Mouse (Mus musculus) granulocyte monocyte progenitor cell, adult 5-6 weeks (primary cell): ENCODE measurements at regions not wholly inside any gene's neighbourhood (a gene's known extent, or its start where the extent isn't known, plus 50 kb on each side); places are given as distances from the start of the nearest gene placed in this dataset.

Source experiments
- ATAC-seq: replicated peaks from 2 replicates; pipeline ENCODE4 v1.8.0; 2016; ENCODE audit warnings: mild to moderate bottlenecking, moderate TSS enrichment, inconsistent platforms; ENCODE audit not compliant: poor library complexity, severe bottlenecking

DNA sequence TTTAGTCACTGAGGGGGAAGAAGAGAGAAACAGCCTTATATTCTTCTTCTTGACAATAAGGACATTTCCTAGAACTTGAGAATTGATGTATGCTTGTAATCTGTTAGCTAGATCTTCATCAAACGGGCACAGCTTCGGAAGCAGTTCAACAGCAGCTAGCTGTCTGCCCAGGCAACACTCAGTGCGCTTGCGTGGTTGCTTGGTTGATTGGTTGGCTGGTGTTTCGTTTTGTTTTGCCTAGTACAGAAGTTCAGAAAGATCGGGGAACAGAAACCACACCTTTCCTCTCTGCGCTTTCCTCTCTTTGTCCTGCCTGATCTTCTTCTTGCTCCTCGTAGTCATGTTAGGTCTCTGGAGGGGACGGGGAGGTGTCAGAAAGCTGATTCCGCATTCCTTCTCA lies 212.2 kb upstream of the Pmfbp1 start:
- ATAC-seq: no peak

DNA sequence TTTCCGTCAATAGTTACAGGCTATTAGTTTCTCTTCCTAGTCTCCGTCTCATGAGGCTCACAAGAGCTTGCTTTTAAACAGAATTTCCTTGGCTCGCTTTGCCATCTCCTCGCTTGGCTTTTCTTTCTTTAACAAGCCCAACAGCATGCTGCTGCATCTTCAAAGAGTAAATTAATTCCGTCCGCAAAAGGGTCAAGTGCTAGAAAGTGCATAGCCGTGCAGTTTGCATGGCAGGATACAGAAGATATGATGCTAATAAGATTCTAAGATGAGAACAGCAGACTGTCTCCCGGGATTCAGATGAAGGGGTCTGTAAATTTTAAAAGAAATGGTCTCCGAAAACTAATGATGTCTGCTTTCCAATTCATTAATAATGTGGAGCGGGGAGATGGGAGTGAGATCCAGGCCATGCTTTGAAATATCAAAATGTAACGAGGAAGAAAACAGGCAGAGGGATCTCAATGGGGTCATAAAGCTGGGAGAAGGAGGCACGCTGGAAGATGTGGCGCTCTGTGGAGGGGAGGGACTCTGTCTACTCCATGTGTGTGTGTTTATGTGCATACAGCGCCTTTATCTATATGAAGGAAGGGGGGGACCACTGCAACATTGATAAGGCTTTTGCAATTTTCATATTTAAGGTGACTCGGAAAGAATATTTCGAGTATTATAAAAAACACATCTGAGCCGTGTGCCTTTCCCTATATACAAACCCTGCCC lies 183.0 kb upstream of the Pmfbp1 start:
- ATAC-seq: no peak

DNA sequence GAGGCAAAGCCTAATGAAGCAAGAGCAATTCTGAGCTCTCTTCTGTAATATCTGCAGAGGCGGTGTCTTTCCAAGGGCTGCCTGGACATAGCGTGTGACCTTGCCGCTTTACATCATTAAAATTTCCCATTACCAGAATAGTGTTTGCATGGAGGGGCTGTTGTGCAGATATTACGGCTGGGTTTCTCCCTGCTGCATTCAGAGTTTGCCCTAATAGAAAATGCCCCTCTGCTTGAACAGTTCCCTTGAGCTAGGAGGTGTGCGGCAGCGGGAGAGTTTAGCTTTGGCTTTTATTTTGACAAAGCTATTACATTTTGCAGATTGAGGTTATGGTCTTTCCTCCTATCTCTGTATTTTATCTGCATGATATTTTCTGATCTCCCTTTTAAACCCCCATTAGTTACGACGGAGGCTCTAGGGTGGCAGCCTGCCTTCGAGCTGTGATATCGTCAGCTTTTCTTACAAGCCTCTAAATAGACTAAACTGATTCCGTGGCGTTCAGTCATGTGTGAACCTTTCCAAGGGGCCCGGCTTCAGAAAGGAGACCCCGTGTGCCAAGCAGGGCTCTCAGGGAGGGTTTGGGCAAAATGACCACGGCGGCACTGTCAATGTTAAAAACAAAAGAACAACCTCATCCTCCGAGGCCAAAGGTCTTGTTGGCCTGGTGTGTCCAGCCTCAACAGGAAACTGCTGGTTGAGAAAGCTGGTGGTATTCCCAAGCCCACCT lies 182.2 kb upstream of the Pmfbp1 start:
- ATAC-seq: no peak

DNA sequence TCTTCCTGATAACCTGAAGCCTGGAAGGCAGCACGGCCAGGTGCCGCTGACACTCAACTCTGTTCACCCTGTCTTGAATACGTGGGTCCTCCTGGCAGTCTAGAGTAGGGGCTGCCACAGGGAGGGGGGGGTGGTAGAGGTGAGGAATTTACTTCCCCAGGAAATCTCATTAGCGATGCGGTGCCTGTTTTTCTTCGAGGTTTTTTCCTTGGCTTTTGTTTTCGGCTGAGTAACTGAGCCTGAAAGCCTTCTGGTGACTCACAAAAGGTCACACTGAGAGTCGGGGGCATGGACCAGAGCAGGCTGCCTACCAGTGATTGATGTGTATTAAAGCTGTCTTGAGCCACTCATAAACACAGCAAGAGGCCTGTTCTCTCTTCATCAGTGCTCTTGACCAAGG lies 181.1 kb upstream of the Pmfbp1 start:
- no peak for ATAC-seq

DNA sequence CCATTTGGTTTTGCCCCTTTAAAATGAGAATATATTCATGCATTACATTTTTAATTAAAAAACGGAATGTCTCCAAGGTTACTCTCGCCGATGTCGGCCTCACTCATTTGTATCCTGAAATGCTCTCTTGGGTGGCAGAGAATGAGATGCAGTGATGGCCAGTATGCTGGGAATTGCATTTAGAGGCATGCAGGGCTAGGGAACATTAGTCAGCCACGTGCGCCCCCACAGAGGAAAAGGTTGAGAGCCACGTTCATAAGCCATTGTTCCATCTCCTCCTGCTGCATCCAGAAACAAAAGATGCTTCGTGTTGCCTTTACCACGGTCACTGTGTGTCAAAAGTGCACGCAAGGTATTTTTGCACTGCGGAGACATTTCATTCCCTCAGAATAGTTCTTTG lies 172.9 kb upstream of the Pmfbp1 start:
- no peak for ATAC-seq

DNA sequence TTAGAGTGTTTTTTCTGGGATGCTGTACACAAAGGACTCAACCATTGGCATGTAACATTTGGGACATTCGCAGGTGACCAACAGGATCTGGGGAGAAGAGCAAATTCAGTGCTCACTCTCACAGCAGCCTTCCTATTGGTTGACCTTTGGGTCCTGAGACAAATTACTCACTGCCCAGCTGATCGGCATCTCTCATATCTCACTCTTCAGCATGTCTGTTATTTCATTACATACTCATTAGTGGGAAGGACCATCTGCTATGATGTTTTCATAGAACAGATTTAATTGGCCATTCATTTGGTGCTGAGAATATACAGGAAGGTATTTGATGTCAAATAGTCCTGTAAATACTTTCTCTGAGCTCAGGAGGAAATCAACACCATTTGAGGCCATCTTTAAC lies 170.5 kb upstream of the Pmfbp1 start:
- ATAC-seq: no peak

DNA sequence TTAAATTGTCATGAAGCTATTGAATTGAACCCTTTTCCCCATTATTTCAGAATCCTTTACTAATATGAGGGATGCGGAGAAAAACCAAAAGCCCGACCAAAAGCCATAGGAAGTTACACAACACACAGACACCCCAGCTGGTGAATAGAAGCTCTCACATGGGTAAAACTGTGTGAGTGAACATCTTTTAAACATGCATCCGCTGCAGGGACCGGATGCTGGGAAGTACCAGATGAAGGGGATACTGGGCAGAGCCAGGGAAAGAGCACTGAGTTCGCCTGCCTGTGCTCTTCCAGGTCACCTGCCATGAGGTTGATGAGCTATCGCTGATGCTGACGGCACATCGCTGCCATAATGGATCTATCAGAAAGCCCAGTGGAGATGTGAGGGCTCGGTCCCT lies 169.6 kb upstream of the Pmfbp1 start:
- no peak for ATAC-seq

DNA sequence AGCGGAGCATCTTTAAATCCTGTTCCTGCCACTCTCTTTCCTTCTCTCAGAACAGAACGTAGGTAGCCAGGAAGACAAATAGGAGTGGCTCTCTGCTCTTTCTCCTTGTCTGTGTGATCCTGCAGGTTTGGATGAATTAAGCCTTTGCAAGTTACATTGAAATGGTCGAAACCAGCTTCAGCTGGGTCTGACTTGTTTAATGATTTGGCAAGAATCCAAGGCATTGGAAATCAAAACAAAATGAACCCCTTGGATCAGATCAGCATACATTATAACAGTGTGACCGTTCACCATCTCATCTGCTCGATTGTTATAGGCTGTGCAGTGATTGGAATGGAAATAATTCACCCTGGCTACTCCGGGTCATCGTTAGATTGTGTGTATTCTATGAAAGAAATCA lies 157.6 kb upstream of the Pmfbp1 start:
- ATAC-seq: no peak

DNA sequence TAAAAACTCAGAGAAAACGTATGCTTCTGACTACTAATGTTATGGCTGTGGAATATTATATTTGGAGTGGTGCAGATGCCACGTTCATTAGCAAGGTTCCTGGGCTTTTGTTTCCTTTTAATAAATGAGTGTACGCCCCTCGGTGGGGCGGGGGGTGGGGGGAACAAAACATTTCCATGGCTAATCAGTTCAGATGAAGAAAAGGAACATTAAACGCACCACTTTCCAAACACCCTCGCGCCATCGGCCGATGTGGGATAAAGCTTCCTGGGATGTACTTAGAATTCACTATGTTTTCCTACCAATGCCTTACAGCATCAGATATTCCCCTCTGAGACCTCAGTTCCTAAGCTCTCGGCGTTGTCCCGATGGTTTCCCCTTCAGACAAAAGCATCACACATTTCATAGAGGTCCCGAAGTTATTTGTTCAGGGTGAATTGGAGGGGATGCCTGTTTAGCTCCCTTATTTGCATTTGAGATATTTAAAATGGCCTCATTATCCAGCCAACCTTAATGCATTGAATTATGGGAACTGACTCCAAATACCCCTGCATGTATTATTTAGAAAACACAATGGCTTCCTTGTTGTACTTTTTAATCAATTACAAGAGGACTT lies 155.5 kb upstream of the Pmfbp1 start:
- no peak for ATAC-seq

DNA sequence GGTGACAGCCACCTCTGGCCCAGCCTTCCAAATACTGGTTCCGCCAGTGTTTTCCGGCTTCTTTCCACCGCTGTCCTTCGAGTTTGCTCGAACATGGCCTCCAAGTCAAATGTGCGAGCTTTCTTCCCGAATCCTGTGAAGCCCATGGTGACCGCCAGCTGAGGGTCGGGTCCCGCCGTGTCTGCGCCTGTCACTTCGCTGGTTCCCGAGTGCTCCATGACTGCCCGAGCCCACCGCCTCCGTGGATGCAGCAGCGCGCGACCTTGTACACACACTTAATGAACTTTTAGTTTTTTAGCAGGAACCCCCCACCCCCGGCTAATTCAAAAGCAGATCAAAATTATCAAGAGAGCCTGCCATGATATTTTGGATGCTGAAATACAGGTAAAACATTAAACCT lies 153.2 kb upstream of the Pmfbp1 start:
- ATAC-seq: peak; percentile 68; the same call in 1 of the 2 replicates

DNA sequence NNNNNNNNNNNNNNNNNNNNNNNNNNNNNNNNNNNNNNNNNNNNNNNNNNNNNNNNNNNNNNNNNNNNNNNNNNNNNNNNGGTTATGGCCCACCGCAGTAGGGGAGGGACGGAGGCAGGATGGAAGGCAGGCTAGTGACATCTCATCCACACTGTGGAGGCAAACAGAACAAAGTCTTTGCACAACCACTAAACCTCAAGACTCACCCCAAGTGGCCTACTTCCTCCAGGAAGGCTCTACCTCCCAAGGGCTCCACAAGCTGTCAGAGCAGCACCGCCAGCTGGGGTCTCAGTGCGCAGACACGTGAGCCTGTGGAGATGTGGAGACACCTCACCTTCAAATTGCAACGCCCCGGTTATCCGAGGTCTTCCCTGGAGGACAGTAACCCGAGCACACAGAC lies 138.7 kb upstream of the Pmfbp1 start:
- ATAC-seq: 0 out of 2 replicates have a peak, but pooled peaks have one; percentile 17

DNA sequence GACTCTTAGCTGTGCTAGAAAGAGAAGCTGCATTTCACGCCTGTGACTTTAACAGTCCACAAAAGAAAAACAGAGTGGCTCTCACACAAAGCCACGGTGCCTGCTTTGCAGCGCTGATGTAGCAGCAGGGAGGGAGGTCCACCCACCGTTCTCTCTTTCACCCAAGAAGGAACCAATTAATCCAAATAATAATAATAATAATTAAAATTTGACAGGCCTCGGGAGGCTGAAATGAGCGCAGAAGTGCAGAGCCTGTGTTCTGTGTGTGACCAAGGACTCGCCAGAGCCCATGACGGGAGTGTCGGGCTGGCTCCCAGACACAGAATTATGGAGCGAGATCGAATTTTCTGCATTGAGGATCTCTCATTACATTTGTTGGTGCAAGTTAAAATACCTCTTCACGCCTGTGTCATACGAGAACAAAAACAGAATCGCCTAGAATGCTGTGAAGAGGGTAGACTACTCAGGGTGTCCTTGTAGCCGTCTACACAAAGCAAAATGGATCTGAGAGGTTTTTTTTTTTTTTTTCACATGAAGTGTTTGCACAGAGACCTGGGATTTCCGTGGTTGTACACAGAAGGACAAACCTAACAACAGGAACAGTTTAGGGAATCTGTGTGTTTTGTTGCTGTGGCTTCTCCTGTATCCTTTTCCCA lies 134.3 kb upstream of the Pmfbp1 start:
- no peak for ATAC-seq

DNA sequence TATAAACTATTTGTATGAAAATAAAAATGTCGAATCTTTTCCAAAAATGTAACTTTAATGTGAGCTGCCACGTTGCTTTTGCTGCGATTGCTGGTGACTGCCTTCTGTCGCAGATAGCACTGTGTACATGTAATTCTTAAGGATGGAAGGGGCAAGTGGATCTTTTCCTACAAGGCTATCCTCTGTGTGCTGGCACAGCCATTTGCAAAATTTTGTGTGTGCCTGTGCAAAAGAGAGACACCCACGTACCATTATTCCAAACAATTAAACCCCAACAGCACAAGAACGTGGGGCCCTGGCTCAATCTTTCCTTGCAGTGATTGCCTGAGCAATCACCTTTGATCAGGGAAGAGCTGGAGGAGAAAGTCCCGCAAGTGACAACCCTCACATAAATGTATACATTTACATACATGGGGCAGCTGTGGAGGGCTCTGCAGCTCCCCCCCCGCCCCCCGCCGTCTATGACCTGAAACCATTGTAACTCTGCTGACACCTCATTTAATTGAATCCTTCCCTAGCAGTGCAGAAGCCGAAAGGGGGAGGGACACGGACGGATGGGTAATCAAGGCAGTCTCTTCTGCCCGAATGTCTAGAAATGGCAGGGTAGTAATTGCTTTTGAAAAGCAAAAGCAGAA lies 133.6 kb upstream of the Pmfbp1 start:
- no peak for ATAC-seq

DNA sequence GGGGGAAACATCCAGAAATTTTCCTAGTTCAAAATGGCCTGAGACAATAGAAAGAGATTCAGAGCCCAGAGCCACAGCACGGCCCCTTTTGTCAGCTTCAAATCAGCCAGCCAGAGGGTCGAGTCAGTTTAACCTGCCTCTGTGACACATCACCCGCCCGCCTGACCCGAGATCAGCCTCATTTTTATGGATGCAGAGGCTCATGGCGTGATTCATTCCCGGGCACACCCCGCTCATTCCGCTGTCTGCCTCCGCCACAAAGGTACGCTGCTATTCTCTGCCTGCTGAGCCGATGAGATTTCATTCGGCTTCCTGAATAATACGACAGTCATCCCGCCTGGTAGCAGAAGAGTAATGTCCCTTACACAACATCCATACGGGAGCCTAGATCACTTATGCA lies 132.9 kb upstream of the Pmfbp1 start:
- no peak for ATAC-seq

DNA sequence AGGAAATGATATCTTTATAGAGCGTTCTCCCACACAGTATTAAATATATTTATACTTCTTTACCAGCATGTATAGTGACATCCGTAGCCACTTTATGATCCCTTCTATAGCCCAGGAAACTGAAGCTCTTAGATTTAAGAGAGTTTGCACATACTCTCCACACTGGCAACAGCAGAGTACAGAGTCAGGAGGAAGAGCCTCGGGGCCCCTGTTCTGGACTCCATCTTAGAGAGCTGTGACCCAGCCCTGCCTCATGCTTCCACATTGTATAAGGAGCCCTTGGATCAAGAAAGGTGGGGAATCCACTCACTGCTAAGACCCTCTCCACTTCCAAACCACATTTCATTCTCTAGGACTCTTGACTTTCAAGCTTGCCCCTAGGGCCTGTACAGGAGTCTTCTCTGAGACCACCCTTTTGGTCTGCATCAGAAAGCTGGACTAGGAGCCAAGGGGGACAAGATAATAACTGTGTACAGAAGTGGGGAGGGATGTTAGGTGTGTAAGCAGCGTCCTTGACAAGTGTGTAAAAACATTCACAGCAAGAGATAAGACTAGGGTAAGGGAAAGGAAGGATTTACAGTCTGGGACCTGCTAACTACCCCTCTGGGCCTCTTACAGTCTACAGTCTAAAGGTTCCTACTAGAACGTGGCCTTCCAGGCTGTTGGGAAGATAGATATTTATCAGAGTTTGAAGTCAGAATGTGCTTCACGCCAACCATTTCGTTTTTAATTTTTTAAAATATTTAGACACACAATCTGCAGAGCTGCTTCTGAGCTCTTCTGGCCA lies 132.1 kb upstream of the Pmfbp1 start:
- ATAC-seq: no peak

DNA sequence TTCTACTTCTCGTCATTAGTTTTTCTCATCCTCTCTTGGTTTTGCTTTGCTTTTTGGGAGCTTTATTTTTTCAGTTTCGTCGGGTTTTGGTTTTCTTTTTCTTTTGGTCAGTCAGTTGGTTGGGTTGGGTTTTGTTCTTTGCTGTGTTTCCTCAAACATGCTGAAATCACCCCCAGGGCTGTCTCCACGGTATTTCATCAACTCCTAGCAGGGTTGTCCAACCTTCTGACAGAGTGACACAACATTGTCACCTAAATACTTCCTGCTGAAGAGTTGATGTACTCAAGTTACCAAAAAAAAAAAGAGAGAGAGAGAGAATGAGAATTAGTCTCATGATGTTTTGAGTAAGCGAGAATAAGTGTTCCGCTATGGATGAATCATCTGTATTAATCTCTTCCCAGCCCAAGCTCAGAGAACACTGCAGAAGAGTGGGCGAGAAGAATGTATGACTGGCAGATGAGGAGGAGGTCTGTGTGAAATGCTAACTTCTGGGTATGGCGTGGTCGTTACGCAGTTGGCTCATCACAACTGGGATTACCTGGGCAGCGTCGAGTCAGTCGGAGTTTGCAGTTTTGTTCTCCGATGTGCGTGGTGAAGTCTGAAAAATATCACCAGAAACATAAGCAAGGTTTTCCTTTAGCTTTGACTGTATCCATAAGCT lies 130.5 kb upstream of the Pmfbp1 start:
- ATAC-seq: no peak

DNA sequence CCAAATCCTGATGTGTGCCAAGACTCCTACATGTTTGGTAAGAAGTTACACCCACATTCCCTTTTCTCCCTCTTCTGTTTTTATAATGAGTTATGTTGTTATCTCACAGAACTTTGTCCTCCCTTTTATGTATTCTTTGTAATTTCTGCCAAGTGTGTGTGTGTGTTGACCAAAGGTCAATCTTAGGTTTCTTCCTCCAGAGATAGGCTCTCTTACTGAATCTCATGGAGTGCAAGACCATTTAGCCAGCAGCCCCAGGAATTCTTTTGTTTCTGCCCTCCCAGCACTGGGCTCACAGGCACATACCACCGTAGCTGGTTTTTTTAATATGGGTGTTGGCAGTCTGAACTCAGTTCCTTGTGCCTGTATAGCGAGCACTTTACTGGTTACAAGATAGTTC lies 119.8 kb upstream of the Pmfbp1 start:
- no peak for ATAC-seq

DNA sequence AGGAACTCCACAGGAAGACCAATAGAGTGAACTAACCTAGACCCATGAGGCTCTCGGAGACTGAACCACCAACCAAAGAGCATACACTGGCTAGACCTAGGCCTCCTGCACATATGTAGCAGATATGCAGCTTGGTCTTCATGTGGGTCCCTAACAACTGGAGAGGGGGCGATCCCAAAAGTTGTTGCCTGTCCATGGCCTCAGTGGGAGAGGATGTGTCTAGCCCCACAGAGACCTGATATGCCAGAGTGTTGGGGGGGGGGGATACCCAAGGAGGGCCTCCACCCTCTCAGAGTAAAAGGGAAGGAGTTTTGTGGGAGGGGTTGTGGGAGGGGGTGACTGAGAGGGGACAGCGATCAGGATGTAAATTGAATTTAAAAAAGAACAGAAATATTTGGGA lies 108.9 kb upstream of the Pmfbp1 start:
- no peak for ATAC-seq

DNA sequence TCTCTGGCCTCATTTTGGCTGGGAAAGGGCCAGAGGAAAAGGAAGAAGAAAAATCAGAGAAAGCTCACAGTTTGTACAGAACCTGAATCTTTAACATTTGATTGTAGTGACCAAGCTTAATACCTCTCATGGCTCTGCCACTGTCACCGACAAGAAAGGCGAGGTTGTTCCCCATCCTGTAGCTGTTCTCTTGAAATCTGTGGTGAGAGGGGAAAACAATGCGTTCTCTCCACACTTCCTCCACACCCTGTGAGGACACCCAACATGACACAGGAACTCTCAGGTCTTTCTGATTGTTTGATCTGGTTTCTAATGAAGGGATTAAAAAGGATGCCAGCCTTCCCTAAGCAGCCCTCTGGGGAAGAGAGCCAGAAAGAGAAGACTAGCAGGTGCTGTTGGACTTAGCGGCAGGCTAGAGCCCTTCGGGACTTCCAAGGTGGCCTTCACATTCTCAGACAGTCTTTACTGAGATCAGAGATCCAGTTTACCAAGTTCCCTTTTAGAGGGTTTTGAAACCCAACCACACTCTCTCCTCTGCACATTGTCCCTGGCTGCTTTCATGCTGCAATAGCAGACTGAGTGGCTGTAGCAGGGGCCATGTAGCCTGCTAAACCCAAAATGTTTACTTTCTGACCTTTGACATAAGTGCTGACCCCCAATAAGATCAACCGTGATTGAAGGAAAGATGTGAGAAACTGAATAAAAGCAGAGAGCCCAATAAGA lies 98.5 kb upstream of the Pmfbp1 start:
- peak; percentile 74 for ATAC-seq
